Mouse (Mus musculus) erythroblast, embryonic 14.5 days (primary cell): ENCODE measurements around the gene 2700049A03Rik. TPM values are rescaled to one million over a fixed set of nuclear protein-coding genes. Genes with fewer than 3 reads are reported as not detected.

Experiments
- H3K27me3 ChIP-seq: 2 replicates; pipeline ENCODE4 v1.6.1; 2012; ENCODE audit warnings: inconsistent platforms; ENCODE audit not compliant: control insufficient read depth
- H3K36me3 ChIP-seq: 2 replicates; pipeline ENCODE4 v1.6.1; 2012; ENCODE audit warnings: mild to moderate bottlenecking, inconsistent platforms; ENCODE audit not compliant: control insufficient read depth
- H3K4me1 ChIP-seq: 2 replicates; pipeline ENCODE4 v1.6.1; 2012; ENCODE audit warnings: inconsistent platforms; ENCODE audit not compliant: control insufficient read depth
- H3K4me3 ChIP-seq: replicated peaks from 2 replicates; pipeline ENCODE3; 2012; ENCODE audit warnings: moderate library complexity, mild to moderate bottlenecking, inconsistent platforms
- H3K9me3 ChIP-seq: 2 replicates; pipeline ENCODE4 v1.6.1; 2012; ENCODE audit warnings: low read length, inconsistent platforms, mixed read lengths; ENCODE audit not compliant: control insufficient read depth
- GATA1 ChIP-seq: IDR thresholded peaks from 2 replicates; pipeline ENCODE4 v1.6.1; 2012; ENCODE audit warnings: low read length, inconsistent platforms, mixed read lengths
- TAL1 ChIP-seq: IDR thresholded peaks from 3 replicates; pipeline ENCODE4 v1.6.1; 2012; ENCODE audit warnings: low read length, inconsistent platforms, mixed read lengths
- polyA plus RNA-seq: library from polyadenylated mRNA; stranded (reverse); fragments of >175 nt; gene quantifications from 2 replicates; pipeline ENCODE4 v1.2.3, GENCODE M21; 2012

The 2700049A03Rik gene
- polyA plus RNA-seq, 1 experiment, result 0.06 TPM

DNA sequence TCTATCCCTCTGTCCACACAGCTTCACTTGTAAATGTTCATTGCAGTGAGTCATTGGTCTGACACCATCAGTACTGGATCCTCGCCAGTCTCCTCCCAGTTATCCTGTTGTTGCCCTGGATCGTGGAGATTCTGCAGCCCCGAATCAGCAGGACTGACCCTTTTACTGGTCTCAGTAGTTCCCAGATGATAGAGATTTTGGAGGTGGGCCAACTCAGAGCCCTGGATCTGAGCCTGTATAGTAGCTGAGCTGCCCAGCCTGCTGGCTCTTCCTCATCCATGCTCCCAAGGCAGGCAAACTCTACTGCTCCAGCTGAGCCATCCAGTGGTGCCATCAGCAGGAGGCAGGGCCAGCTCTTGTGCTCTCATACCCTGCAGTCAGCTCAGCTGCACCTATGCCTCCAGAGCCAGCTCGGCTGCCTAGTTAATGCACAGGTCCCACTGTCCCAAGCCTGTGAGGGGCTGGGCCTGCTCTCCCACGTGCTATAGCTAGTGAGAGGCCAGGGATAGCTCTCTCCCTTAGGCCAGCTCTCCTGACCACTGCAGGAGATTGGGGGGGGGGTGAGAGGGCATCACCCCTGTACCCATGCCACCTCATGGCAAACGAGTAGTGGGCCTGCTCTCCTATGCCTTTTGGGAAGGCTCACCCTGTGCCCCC lies 81.3 kb downstream of the 2700049A03Rik start:
- H3K4me1 ChIP-seq, result no peaks in the 10 kb centered on the region
- peaks cover 55% of the 10 kb centered on the region for H3K36me3 ChIP-seq
- no peak for TF ChIP-seq GATA1
- no peak for TF ChIP-seq TAL1
- no peak overlapping the region for H3K4me3 ChIP-seq
- H3K27me3 ChIP-seq, result no peaks in the 10 kb centered on the region
- H3K9me3 ChIP-seq, result no peaks in the 10 kb centered on the region

DNA sequence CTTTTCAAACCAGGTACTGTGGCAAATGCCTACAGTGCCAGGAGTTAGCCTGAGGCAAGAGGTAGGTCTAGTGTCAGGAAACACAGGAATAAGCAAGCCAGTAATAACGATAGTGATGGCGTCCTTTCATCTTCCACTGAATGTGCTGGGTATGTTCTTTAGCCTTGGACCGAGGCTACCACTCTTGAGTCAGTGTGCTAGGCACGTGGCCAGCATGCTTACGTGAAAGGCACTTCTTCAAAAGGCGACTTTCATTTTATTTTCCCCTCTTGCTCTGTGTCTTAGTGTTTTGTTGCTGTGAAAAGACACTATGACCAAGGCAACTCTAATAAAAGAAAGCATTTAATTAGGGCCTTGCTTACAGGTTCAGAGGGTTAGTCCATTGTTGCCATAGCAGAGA lies 86.1 kb downstream of the 2700049A03Rik start:
- H3K4me1 ChIP-seq, result peaks cover under 1% of the 10 kb centered on the region; the same call in 1 of the 2 replicates
- no peak overlapping the region for H3K4me3 ChIP-seq
- TF ChIP-seq GATA1 (no peak), TAL1 (no peak)
- peaks cover 42% of the 10 kb centered on the region for H3K36me3 ChIP-seq
- H3K9me3 ChIP-seq, result no peaks in the 10 kb centered on the region
- H3K27me3 ChIP-seq, result no peaks in the 10 kb centered on the region

DNA sequence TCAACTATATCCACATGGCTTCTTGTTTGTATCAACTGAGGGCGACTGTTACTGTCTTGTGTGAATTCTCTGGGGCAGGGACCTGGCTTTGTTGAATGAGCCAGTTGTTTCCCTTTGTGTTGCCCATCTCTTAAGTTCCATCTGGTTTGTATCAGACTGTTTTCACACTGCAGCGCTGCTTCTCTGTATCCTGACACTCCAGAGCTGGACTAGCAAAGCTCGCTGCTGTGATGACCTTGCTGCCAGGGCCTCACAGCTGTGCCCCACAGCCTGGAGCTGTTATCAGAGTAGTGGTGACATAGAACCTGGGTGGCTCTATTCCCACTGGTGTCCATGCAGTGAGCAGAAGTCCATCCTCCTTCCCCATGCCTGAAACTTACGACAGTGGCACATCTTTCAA lies 91.1 kb downstream of the 2700049A03Rik start:
- TF ChIP-seq GATA1 (no peak), TAL1 (no peak)
- Histone ChIP-seq H3K4me1 (peaks cover 1% of the 10 kb centered on the region; the same call in 1 of the 2 replicates), H3K9me3 (no peaks in the 10 kb centered on the region), H3K27me3 (no peaks in the 10 kb centered on the region), H3K36me3 (peaks cover 18% of the 10 kb centered on the region), H3K4me3 (no peak overlapping the region)

DNA sequence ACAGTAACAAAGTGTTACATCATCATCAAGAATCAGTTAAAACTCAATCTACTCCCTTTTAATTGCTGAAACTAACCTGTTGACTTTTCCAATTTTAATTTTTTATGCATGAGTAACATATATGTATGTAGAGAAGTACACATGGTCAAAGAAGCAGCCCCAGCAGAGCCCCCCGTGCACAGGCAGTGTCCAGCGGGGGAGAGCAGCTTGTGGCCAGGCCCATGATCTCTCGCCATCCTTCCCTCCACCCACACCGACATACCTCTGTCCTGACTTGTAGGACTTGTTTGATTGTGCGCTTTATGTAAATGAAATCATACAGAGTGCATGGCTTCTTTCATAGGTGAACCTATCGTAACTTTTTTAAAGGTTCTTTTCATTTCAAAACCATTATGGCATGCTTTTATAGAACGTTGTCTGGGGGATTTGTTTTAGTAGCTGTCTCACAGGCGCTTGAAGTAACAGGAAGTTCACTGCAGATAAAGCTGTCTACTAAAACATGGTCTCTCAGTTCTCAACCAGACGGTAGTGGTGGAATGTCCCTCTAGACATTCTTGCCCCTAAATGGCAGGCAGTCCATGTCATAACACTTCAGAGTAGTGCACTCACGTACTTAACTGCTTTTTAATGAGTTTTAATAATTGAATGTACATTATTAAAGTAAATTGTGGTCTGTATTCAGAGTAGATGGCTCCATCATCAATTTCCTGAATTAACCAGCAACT lies 92.4 kb downstream of the 2700049A03Rik start:
- no peaks in the 10 kb centered on the region for H3K9me3 ChIP-seq
- peaks cover 12% of the 10 kb centered on the region for H3K36me3 ChIP-seq
- TF ChIP-seq GATA1 (no peak), TAL1 (no peak)
- no peaks in the 10 kb centered on the region for H3K27me3 ChIP-seq
- no peak overlapping the region for H3K4me3 ChIP-seq
- peaks cover 1% of the 10 kb centered on the region; the same call in 1 of the 2 replicates for H3K4me1 ChIP-seq

DNA sequence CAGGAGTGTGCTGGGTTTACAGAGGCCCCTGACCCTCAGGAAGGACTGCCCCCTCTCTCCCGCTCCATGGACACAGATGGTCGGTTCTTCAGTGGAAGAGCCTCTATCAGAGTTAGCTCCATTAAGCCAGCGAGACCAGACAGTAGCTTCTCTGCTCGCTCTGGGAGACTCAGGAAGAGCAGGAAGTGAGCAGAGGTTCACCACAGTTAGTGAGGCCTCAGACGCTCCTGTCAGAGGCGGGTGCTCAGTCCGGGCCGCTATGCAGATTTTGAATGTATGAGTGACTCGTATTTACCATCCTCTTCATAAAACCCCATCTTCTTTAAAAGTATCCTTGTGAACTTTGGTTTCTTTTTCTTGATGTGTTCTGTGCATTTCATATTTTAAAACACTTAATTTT lies 94.9 kb downstream of the 2700049A03Rik start:
- H3K36me3 ChIP-seq, result peaks cover 6% of the 10 kb centered on the region
- no peaks in the 10 kb centered on the region for H3K27me3 ChIP-seq
- no peak overlapping the region for H3K4me3 ChIP-seq
- TF ChIP-seq TAL1 (no peak), GATA1 (no peak)
- no peaks in the 10 kb centered on the region for H3K9me3 ChIP-seq
- peaks cover 1% of the 10 kb centered on the region; the same call in 1 of the 2 replicates for H3K4me1 ChIP-seq

DNA sequence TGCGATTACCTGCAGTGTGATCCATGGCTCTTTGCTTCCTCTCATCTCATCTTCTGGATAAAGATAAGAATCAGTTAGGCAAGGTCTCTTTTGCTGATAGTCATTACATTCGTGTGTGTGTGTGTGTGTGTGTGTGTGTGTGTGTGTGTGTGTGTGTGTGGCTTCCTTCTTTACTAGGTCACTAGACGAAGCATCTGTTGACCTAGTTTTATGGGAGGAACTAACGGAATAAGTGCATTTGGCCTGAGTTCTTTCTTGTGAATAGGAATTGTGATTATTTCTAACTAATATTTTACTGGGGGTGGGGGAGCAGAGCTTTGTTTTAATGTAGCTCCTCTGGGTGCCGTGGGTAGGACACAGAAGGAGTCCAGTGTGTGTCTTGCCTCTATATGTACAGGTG lies 96.8 kb downstream of the 2700049A03Rik start:
- H3K27me3 ChIP-seq, result no peaks in the 10 kb centered on the region
- H3K9me3 ChIP-seq, result no peaks in the 10 kb centered on the region
- peaks cover 6% of the 10 kb centered on the region for H3K36me3 ChIP-seq
- TF ChIP-seq GATA1 (no peak), TAL1 (no peak)
- no peaks in the 10 kb centered on the region for H3K4me1 ChIP-seq
- H3K4me3 ChIP-seq, result no peak overlapping the region

DNA sequence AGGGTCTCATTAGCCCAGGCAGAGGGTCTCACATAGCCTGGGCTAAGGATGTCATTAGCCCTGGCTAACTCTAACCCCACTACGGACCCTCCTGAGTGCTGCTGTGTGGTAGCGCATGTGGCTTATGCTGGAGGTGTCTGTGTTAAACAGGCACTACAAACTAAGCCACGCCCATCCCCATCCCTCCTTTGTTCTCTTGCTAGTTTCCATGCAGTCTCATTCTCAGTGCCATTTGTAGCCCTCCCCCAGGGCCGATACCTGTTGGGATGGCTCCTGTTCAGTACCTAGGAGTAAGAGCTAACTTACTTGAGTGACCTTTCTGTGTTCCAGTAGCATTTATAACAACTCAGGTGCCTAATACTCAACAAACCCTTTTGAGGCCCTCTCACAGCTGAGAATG lies 100.4 kb downstream of the 2700049A03Rik start:
- Histone ChIP-seq H3K27me3 (no peaks in the 10 kb centered on the region), H3K4me3 (no peak overlapping the region), H3K36me3 (peaks cover 3% of the 10 kb centered on the region), H3K9me3 (no peaks in the 10 kb centered on the region), H3K4me1 (no peaks in the 10 kb centered on the region)
- no peak for TF ChIP-seq TAL1
- no peak for TF ChIP-seq GATA1

DNA sequence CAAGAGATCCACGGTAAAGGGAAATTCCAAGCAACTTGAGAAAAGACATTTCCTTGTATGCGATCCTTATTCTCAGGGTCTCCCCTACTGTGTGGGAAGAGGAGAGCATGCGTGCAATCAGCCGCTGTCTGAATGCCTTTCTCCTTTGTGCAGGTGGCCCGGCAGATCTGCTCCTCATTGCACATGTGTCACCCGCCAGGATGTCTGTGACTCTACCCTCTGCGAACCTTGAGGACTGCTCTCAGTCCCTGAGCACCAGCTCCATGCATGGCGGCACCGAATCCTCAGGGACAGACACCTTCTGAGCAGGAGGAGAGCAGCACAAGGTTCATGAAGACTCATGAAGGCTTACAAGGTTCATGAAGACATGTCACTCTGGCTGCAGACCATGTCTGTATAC lies 106.1 kb downstream of the 2700049A03Rik start:
- Histone ChIP-seq H3K4me3 (no peak overlapping the region), H3K27me3 (no peaks in the 10 kb centered on the region), H3K9me3 (no peaks in the 10 kb centered on the region), H3K4me1 (no peaks in the 10 kb centered on the region), H3K36me3 (peaks cover 15% of the 10 kb centered on the region)
- TF ChIP-seq TAL1 (no peak), GATA1 (no peak)

DNA sequence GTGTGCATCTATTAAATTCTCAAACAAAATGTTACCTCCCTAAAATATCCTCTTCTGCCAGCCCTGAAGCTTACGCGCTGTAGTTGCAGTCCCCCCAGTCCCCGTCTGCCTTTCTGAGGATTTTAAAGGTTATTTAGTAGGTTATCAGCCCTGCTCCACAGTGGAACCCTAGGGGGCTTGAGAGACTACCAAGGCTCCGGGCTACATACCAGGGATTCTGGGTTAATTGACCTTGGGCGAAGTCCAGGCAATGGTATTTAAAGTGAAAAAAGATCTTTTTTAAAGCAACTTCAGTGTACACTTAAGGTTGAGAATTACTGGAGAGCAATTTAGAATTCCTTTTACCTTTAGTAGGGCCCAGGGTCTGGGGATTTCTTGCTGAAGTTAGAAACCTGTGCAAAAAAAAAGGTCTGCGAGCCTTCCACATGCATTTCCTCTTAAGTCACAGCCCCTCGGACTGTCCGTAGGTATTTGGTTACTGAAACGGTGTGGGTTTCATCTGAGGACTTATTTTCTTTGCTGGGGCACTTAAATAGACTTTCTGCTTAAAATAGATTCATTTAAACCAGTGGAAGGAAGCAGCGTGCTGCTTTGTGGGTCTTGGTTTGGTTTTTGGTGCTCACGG lies 108.2 kb downstream of the 2700049A03Rik start:
- H3K27me3 ChIP-seq, result no peaks in the 10 kb centered on the region
- peaks cover 15% of the 10 kb centered on the region for H3K36me3 ChIP-seq
- no peaks in the 10 kb centered on the region for H3K9me3 ChIP-seq
- no peaks in the 10 kb centered on the region for H3K4me1 ChIP-seq
- no peak overlapping the region for H3K4me3 ChIP-seq
- TF ChIP-seq TAL1, result no peak
- TF ChIP-seq GATA1, result no peak
